Mouse (Mus musculus): ENCODE results near the gene Abl1. TPM values are rescaled to one million over a fixed set of nuclear protein-coding genes. Genes with fewer than 3 reads are reported as not detected.
A peak's percentile ranks its signal among the peaks of the same experiment; 100 is the strongest.

The Abl1 gene
- polyA plus RNA-seq, 1 experiment from 2014 or later, result 20.9 TPM

- peaks cover 5% of the 10 kb centered on the region; the same call in 1 of the 2 replicates for H3K4me1 ChIP-seq (replicated peaks; ENCODE audit: control insufficient read depth, insufficient read depth, low read length)
- H3K9me3 ChIP-seq (ENCODE audit: control insufficient read depth, low read length), result no peaks in the 10 kb centered on the region
- WGBS, result 89% methylated on average over 9 of the region's 9 CpGs
- DNase-seq (ENCODE audit: low spot score) (no peak), ATAC-seq (ENCODE audit: low FRiP score) (no peak)
- no peak overlapping the region for H3K4me3 ChIP-seq (replicated peaks; ENCODE audit: low read length)
- peaks cover 81% of the 10 kb centered on the region for H3K36me3 ChIP-seq (replicated peaks; ENCODE audit: control insufficient read depth, insufficient read depth)
- no peak overlapping the region for H3K9ac ChIP-seq
- H3K4me2 ChIP-seq (replicated peaks), result no peak overlapping the region
- no peaks in the 10 kb centered on the region for H3K27me3 ChIP-seq (ENCODE audit: control insufficient read depth, insufficient read depth, low read length)
- H3K27ac ChIP-seq, result no peak overlapping the region
Observed at GRCm38 (mm10) chr2:31801416-31801815, 113.2 kb downstream of the Abl1 start.

GRCm38 (mm10) chr2:31802811-31803210 lies 114.6 kb downstream of the Abl1 start:
- no peak overlapping the region for H3K4me3 ChIP-seq (replicated peaks; ENCODE audit: low read length)
- H3K27ac ChIP-seq, result no peak overlapping the region
- no peaks in the 10 kb centered on the region for H3K9me3 ChIP-seq (ENCODE audit: control insufficient read depth, low read length)
- H3K27me3 ChIP-seq (ENCODE audit: control insufficient read depth, insufficient read depth, low read length), result no peaks in the 10 kb centered on the region
- H3K9ac ChIP-seq, result no peak overlapping the region
- ATAC-seq (ENCODE audit: low FRiP score) (no peak), DNase-seq (ENCODE audit: low spot score) (no peak)
- H3K4me2 ChIP-seq (replicated peaks), result no peak overlapping the region
- peaks cover 19% of the 10 kb centered on the region for H3K4me1 ChIP-seq (replicated peaks; ENCODE audit: control insufficient read depth, insufficient read depth, low read length)
- 94% methylated on average over 8 of the region's 8 CpGs for WGBS
- peaks cover 67% of the 10 kb centered on the region for H3K36me3 ChIP-seq (replicated peaks; ENCODE audit: control insufficient read depth, insufficient read depth)

- H3K4me3 ChIP-seq (replicated peaks; ENCODE audit: low read length), result no peak overlapping the region
- DNase-seq (ENCODE audit: low spot score) (no peak), ATAC-seq (ENCODE audit: low FRiP score) (no peak)
- H3K9me3 ChIP-seq (ENCODE audit: control insufficient read depth, low read length), result no peaks in the 10 kb centered on the region
- H3K4me1 ChIP-seq (replicated peaks; ENCODE audit: control insufficient read depth, insufficient read depth, low read length), result peaks cover 25% of the 10 kb centered on the region
- peaks cover 61% of the 10 kb centered on the region for H3K36me3 ChIP-seq (replicated peaks; ENCODE audit: control insufficient read depth, insufficient read depth)
- no peaks in the 10 kb centered on the region for H3K27me3 ChIP-seq (ENCODE audit: control insufficient read depth, insufficient read depth, low read length)
- no peak overlapping the region for H3K27ac ChIP-seq
- H3K4me2 ChIP-seq (replicated peaks), result no peak overlapping the region
- WGBS, result 87% methylated on average over 14 of the region's 14 CpGs
- H3K9ac ChIP-seq, result no peak overlapping the region
Observed at GRCm38 (mm10) chr2:31803480-31803879, 115.3 kb downstream of the Abl1 start.

- H3K4me1 ChIP-seq (replicated peaks; ENCODE audit: control insufficient read depth, insufficient read depth, low read length), result peaks cover 47% of the 10 kb centered on the region
- ATAC-seq (ENCODE audit: low FRiP score), result peak; percentile 52; the same call in 1 of the 2 replicates
- no peak overlapping the region for H3K4me3 ChIP-seq (replicated peaks; ENCODE audit: low read length)
- peak; percentile 50 for DNase-seq (ENCODE audit: low spot score)
- peak overlapping the region; percentile 73 for H3K27ac ChIP-seq
- H3K27me3 ChIP-seq (ENCODE audit: control insufficient read depth, insufficient read depth, low read length), result no peaks in the 10 kb centered on the region
- peak overlapping the region; percentile 10; the same call in 1 of the 2 replicates for H3K4me2 ChIP-seq (replicated peaks)
- 11% methylated on average over 9 of the region's 9 CpGs for WGBS
- no peaks in the 10 kb centered on the region for H3K9me3 ChIP-seq (ENCODE audit: control insufficient read depth, low read length)
- H3K36me3 ChIP-seq (replicated peaks; ENCODE audit: control insufficient read depth, insufficient read depth), result peaks cover 27% of the 10 kb centered on the region
- H3K9ac ChIP-seq, result no peak overlapping the region
Observed at GRCm38 (mm10) chr2:31806639-31807382, 118.6 kb downstream of the Abl1 start.

GRCm38 (mm10) chr2:31808410-31809357 lies 120.5 kb downstream of the Abl1 start:
- no peak for ATAC-seq (ENCODE audit: low FRiP score)
- Histone ChIP-seq H3K27me3 (ENCODE audit: control insufficient read depth, insufficient read depth, low read length) (no peaks in the 10 kb centered on the region), H3K9me3 (ENCODE audit: control insufficient read depth, low read length) (no peaks in the 10 kb centered on the region), H3K4me3 (replicated peaks; ENCODE audit: low read length) (no peak overlapping the region), H3K9ac (peak overlapping the region; percentile 50), H3K36me3 (replicated peaks; ENCODE audit: control insufficient read depth, insufficient read depth) (peaks cover 9% of the 10 kb centered on the region), H3K4me1 (replicated peaks; ENCODE audit: control insufficient read depth, insufficient read depth, low read length) (peaks cover 47% of the 10 kb centered on the region), H3K4me2 (replicated peaks) (no peak overlapping the region), H3K27ac (peak overlapping the region; percentile 1; the same call in 1 of the 2 replicates)
- 29% methylated on average over 28 of the region's 28 CpGs for WGBS
- DNase-seq (ENCODE audit: low spot score), result peak; percentile 29

- peaks cover 3% of the 10 kb centered on the region for H3K36me3 ChIP-seq (replicated peaks; ENCODE audit: control insufficient read depth, insufficient read depth)
- 0 out of 2 replicates have a peak overlapping the region, but pooled peaks have one; percentile 50 for H3K9ac ChIP-seq
- no peak overlapping the region for H3K4me2 ChIP-seq (replicated peaks)
- no peak overlapping the region; the same call in 1 of the 2 replicates for H3K27ac ChIP-seq
- H3K4me3 ChIP-seq (replicated peaks; ENCODE audit: low read length), result no peak overlapping the region
- ATAC-seq (ENCODE audit: low FRiP score), result no peak
- no peaks in the 10 kb centered on the region for H3K9me3 ChIP-seq (ENCODE audit: control insufficient read depth, low read length)
- 45% methylated on average over 2 of the region's 2 CpGs for WGBS
- no peaks in the 10 kb centered on the region for H3K27me3 ChIP-seq (ENCODE audit: control insufficient read depth, insufficient read depth, low read length)
- H3K4me1 ChIP-seq (replicated peaks; ENCODE audit: control insufficient read depth, insufficient read depth, low read length), result peaks cover 47% of the 10 kb centered on the region
- DNase-seq (ENCODE audit: low spot score), result no peak
Observed at GRCm38 (mm10) chr2:31809358-31809740, 121.2 kb downstream of the Abl1 start.

GRCm38 (mm10) chr2:31810444-31810843 lies 122.3 kb downstream of the Abl1 start, which contains the start of gene Qrfp:
Gene Qrfp (minus strand): TSS chr2:31810580.
- DNase-seq (ENCODE audit: low spot score) (no peak), ATAC-seq (ENCODE audit: low FRiP score) (no peak)
- Histone ChIP-seq H3K4me2 (replicated peaks) (no peak within 1 kb of the TSS), H3K9ac (0 out of 2 replicates have a peak within 1 kb of the TSS, but pooled peaks have one; percentile 50), H3K27me3 (ENCODE audit: control insufficient read depth, insufficient read depth, low read length) (no peaks in the 10 kb centered on the region), H3K9me3 (ENCODE audit: control insufficient read depth, low read length) (no peaks in the 10 kb centered on the region), H3K27ac (no peak within 1 kb of the TSS; the same call in 1 of the 2 replicates), H3K4me3 (replicated peaks; ENCODE audit: low read length) (no peak within 1 kb of the TSS), H3K36me3 (replicated peaks; ENCODE audit: control insufficient read depth, insufficient read depth) (no peaks in the 10 kb centered on the region), H3K4me1 (replicated peaks; ENCODE audit: control insufficient read depth, insufficient read depth, low read length) (peaks cover 47% of the 10 kb centered on the region)
- 40% methylated on average over 12 of the region's 12 CpGs for WGBS

GRCm38 (mm10) chr2:31811086-31811958 lies 123.1 kb downstream of the Abl1 start:
- no peak for ATAC-seq (ENCODE audit: low FRiP score)
- H3K9ac ChIP-seq, result no peak overlapping the region
- no peak overlapping the region for H3K4me2 ChIP-seq (replicated peaks)
- no peaks in the 10 kb centered on the region for H3K9me3 ChIP-seq (ENCODE audit: control insufficient read depth, low read length)
- peaks cover 43% of the 10 kb centered on the region for H3K4me1 ChIP-seq (replicated peaks; ENCODE audit: control insufficient read depth, insufficient read depth, low read length)
- H3K4me3 ChIP-seq (replicated peaks; ENCODE audit: low read length), result no peak overlapping the region
- H3K27ac ChIP-seq, result no peak overlapping the region
- no peaks in the 10 kb centered on the region for H3K36me3 ChIP-seq (replicated peaks; ENCODE audit: control insufficient read depth, insufficient read depth)
- no peaks in the 10 kb centered on the region for H3K27me3 ChIP-seq (ENCODE audit: control insufficient read depth, insufficient read depth, low read length)
- DNase-seq (ENCODE audit: low spot score), result no peak
- 89% methylated on average over 14 of the region's 14 CpGs for WGBS

All from hindbrain, embryonic 14.5 days (tissue).